Comparison of ENCODE assay signal across 11 mouse cellular contexts in genomic region chr6:136887854-136888253, GRCm38 (mm10). TPM values are rescaled to one million over a fixed set of nuclear protein-coding genes. Genes with fewer than 3 reads are reported as not detected.
A peak's percentile ranks its signal among the peaks of the same experiment; 100 is the strongest.
DNase-seq lines count a peak whose midpoint lies in the region; ATAC-seq and TF ChIP-seq lines count a peak whose summit lies in the region.
"Had no signal": no experiment of that assay in that cellular context is flagged by ENCODE, and none has a peak within 500 bp of the region (broad histone marks: within the 10 kb centered on the region; RNA-seq: fewer than 3 reads in every experiment).

No protein-coding gene starts in this region.

- peak overlapping the region; percentile 48 for H3K27ac ChIP-seq in liver, adult 2 months (replicated peaks; ENCODE audit: insufficient read depth, low read depth, low read length)
- no peak overlapping the region for H3K27ac ChIP-seq in liver, embryonic 12.5 days
- H3K27ac ChIP-seq in heart, embryonic 13.5 days (replicated peaks) = peak overlapping the region; percentile 79
- H3K27ac ChIP-seq in stomach, postnatal 0 days (replicated peaks) = peak overlapping the region; percentile 50; the same call in 1 of the 2 replicates
- H3K27ac ChIP-seq: embryonic facial prominence, embryonic 10.5 days; midbrain, embryonic 12.5 days had no signal

- no peaks in the 10 kb centered on the region for H3K36me3 ChIP-seq in liver, adult 2 months (ENCODE audit: control insufficient read depth, insufficient read depth, low read length)
- no peaks in the 10 kb centered on the region for H3K36me3 ChIP-seq in liver, embryonic 12.5 days
- H3K36me3 ChIP-seq in heart, embryonic 13.5 days = no peaks in the 10 kb centered on the region
- no peaks in the 10 kb centered on the region for H3K36me3 ChIP-seq in stomach, postnatal 0 days (ENCODE audit: control insufficient read depth, insufficient read depth, low read length)
- H3K36me3 ChIP-seq: embryonic facial prominence, embryonic 10.5 days; midbrain, embryonic 12.5 days had no signal

- H3K4me3 ChIP-seq in liver, adult 2 months (ENCODE audit: insufficient read depth, low read depth, low read length) = no peak overlapping the region
- no peak overlapping the region for H3K4me3 ChIP-seq in liver, embryonic 12.5 days
- no peak overlapping the region for H3K4me3 ChIP-seq in heart, embryonic 13.5 days
- H3K4me3 ChIP-seq in stomach, postnatal 0 days (ENCODE audit: low read depth, low read length) = no peak overlapping the region
- H3K4me3 ChIP-seq: embryonic facial prominence, embryonic 10.5 days; midbrain, embryonic 12.5 days had no signal

- ATAC-seq in liver, embryonic 12.5 days = no peak
- peak; percentile 71; the same call in 1 of the 2 replicates for ATAC-seq in heart, embryonic 13.5 days (ENCODE audit: extremely low read depth, insufficient number of reproducible peaks, low FRiP score, low TSS enrichment)
- ATAC-seq in stomach, postnatal 0 days (ENCODE audit: low FRiP score, low TSS enrichment) = peak; percentile 71; the same call in 1 of the 2 replicates

- no peak for TF ChIP-seq CTCF in liver, adult 2 months (IDR thresholded peaks at IDR 0.05; ENCODE audit: low read depth, low read length)
- TF ChIP-seq CTCF in stomach, postnatal 0 days (IDR thresholded peaks at IDR 0.05; ENCODE audit: low read depth) = no peak

- no peak for TF ChIP-seq POLR2A in liver, adult 2 months (IDR thresholded peaks at IDR 0.05; ENCODE audit: extremely low read depth, insufficient read depth, low read length)

- H3K4me2 ChIP-seq in liver, embryonic 12.5 days = no peak overlapping the region
- H3K4me2 ChIP-seq in heart, embryonic 13.5 days = no peak overlapping the region
- H3K4me2 ChIP-seq in stomach, postnatal 0 days (replicated peaks; ENCODE audit: low read depth) = no peak overlapping the region
- H3K4me2 ChIP-seq: midbrain, embryonic 12.5 days had no signal

- no peak for TF ChIP-seq EP300 in stomach, postnatal 0 days (optimal IDR thresholded peaks at IDR 0.05)

- DNase-seq in liver, adult 2 months (ENCODE audit: extremely low read depth, low read depth, low spot score) = peak; percentile 32
- DNase-seq in kidney, postnatal 10 days = peak; percentile 78
- no peak for DNase-seq in stomach, postnatal 0 days (ENCODE audit: low spot score)
- DNase-seq in left cerebral cortex, adult 8-10 months (ENCODE audit: low spot score in 2 of 2) = no peak
- no peak for DNase-seq in cerebellum, adult 9-10 months
- DNase-seq in B cell, adult 2 months = no peak
- DNase-seq: right cerebral cortex, postnatal 4 days had no signal

- no peaks in the 10 kb centered on the region for H3K79me2 ChIP-seq in liver, adult 2 months (ENCODE audit: control insufficient read depth, insufficient read depth, low read length)

- H3K27me3 ChIP-seq in liver, adult 2 months (ENCODE audit: control insufficient read depth, insufficient read depth, low read length) = no peaks in the 10 kb centered on the region
- H3K27me3 ChIP-seq in liver, embryonic 12.5 days (replicated peaks) = no peaks in the 10 kb centered on the region
- no peaks in the 10 kb centered on the region for H3K27me3 ChIP-seq in heart, embryonic 13.5 days (replicated peaks)
- no peaks in the 10 kb centered on the region for H3K27me3 ChIP-seq in stomach, postnatal 0 days (ENCODE audit: control insufficient read depth, insufficient read depth, low read length)
- H3K27me3 ChIP-seq: midbrain, embryonic 12.5 days had no signal

- 61% methylated on average over 9 of the region's 9 CpGs for WGBS in liver, adult 2 months
- 67% methylated on average over 9 of the region's 9 CpGs for WGBS in liver, embryonic 12.5 days (ENCODE audit: insufficient replicate concordance)
- 25% methylated on average over 9 of the region's 9 CpGs for WGBS in heart, embryonic 13.5 days
- 28% methylated on average over 9 of the region's 9 CpGs for WGBS in stomach, postnatal 0 days

- no peak overlapping the region for H3K9ac ChIP-seq in liver, adult 2 months (ENCODE audit: low read depth, low read length)
- H3K9ac ChIP-seq in liver, embryonic 12.5 days = no peak overlapping the region
- no peak overlapping the region for H3K9ac ChIP-seq in heart, embryonic 13.5 days
- no peak overlapping the region for H3K9ac ChIP-seq in stomach, postnatal 0 days (ENCODE audit: low read length)
- H3K9ac ChIP-seq: midbrain, embryonic 12.5 days had no signal

- no peaks in the 10 kb centered on the region for H3K9me3 ChIP-seq in liver, embryonic 12.5 days (replicated peaks)
- no peaks in the 10 kb centered on the region for H3K9me3 ChIP-seq in heart, embryonic 13.5 days
- H3K9me3 ChIP-seq in stomach, postnatal 0 days (ENCODE audit: control insufficient read depth, low read length) = no peaks in the 10 kb centered on the region
- H3K9me3 ChIP-seq: embryonic facial prominence, embryonic 10.5 days; midbrain, embryonic 12.5 days had no signal

- no peaks in the 10 kb centered on the region for H3K4me1 ChIP-seq in liver, adult 2 months (ENCODE audit: control insufficient read depth, insufficient read depth, low read length)
- H3K4me1 ChIP-seq in liver, embryonic 12.5 days = peaks cover 9% of the 10 kb centered on the region
- peaks cover 29% of the 10 kb centered on the region for H3K4me1 ChIP-seq in heart, embryonic 13.5 days
- H3K4me1 ChIP-seq in stomach, postnatal 0 days (replicated peaks; ENCODE audit: control insufficient read depth, insufficient read depth) = 0 out of 2 replicates have a peak, but pooled peaks cover 2% of the 10 kb centered on the region
- H3K4me1 ChIP-seq: embryonic facial prominence, embryonic 10.5 days; midbrain, embryonic 12.5 days had no signal

RNA-seq across cellular contexts. Expression of gene Mgp, which starts 12.2 kb away (rescaled TPM):
- 10.0 and 10.9 TPM in 2 replicates for total RNA-seq in liver, adult 2 months (2014; rRNA removed)
- polyA plus RNA-seq in liver, adult 2 months (2012; rRNA removed) = 7.3 and 11.9 TPM in 2 replicates
- polyA plus RNA-seq in liver, embryonic 12.5 days (2016; fragmentation: Nextera tagmentation; extraction: Ambion mirVana) = 4.3 and 7.4 TPM in 2 replicates
- polyA plus RNA-seq in heart, embryonic 13.5 days (2015; fragmentation: Nextera tagmentation; extraction: Ambion mirVana) = 290 and 310 TPM in 2 replicates
- polyA plus RNA-seq in stomach, postnatal 0 days (2015; fragmentation: Nextera tagmentation; extraction: Ambion mirVana) = 392 and 473 TPM in 2 replicates
- 10 to 100 TPM; 34.0 to 50.1 (median 47.6) TPM for total RNA-seq in left cerebral cortex, adult 8-10 months (2022)

RNA-seq across cellular contexts. Expression of gene Art4, which starts 30.3 kb away (rescaled TPM):
- total RNA-seq in liver, adult 2 months (2014; rRNA removed) = 1.8 and 1.9 TPM in 2 replicates
- polyA plus RNA-seq in liver, adult 2 months (2012; rRNA removed) = 0.93 and 1.1 TPM in 2 replicates
- polyA plus RNA-seq in liver, embryonic 12.5 days (2016; fragmentation: Nextera tagmentation; extraction: Ambion mirVana) = 26.3 and 27.0 TPM in 2 replicates
- polyA plus RNA-seq in heart, embryonic 13.5 days (2015; fragmentation: Nextera tagmentation; extraction: Ambion mirVana) = 13.3 and 15.6 TPM in 2 replicates
- 3.2 and 3.3 TPM in 2 replicates for polyA plus RNA-seq in stomach, postnatal 0 days (2015; fragmentation: Nextera tagmentation; extraction: Ambion mirVana)
- not detected for total RNA-seq in left cerebral cortex, adult 8-10 months (2022)

RNA-seq across cellular contexts. Expression of gene Erp27, which starts 34.1 kb away (rescaled TPM):
- 0.40 and 1.8 TPM in 2 replicates for total RNA-seq in liver, adult 2 months (2014; rRNA removed)
- polyA plus RNA-seq in liver, adult 2 months (2012; rRNA removed) = 0.37 and 0.55 TPM in 2 replicates
- 0.27 and 0.43 TPM in 2 replicates for polyA plus RNA-seq in liver, embryonic 12.5 days (2016; fragmentation: Nextera tagmentation; extraction: Ambion mirVana)
- polyA plus RNA-seq in heart, embryonic 13.5 days (2015; fragmentation: Nextera tagmentation; extraction: Ambion mirVana) = 0.80 and 0.96 TPM in 2 replicates
- polyA plus RNA-seq in stomach, postnatal 0 days (2015; fragmentation: Nextera tagmentation; extraction: Ambion mirVana) = 0.65 and 1.0 TPM in 2 replicates
- total RNA-seq in left cerebral cortex, adult 8-10 months (2022) = not detected
- polyA plus RNA-seq: embryonic facial prominence, embryonic 10.5 days; midbrain, embryonic 12.5 days had no signal

RNA-seq across cellular contexts. Expression of gene Pde6h, which starts 35.8 kb away (rescaled TPM):
- total RNA-seq in liver, adult 2 months (2014; rRNA removed) = under 0.01 and 0.07 TPM in 2 replicates
- 0.05 TPM in 1 of 2 replicates, not detected in the other for polyA plus RNA-seq in liver, adult 2 months (2012; rRNA removed)
- not detected in 2 replicates for polyA plus RNA-seq in liver, embryonic 12.5 days (2016; fragmentation: Nextera tagmentation; extraction: Ambion mirVana)
- polyA plus RNA-seq in heart, embryonic 13.5 days (2015; fragmentation: Nextera tagmentation; extraction: Ambion mirVana) = 0.36 TPM in 1 of 2 replicates, not detected in the other
- polyA plus RNA-seq in stomach, postnatal 0 days (2015; fragmentation: Nextera tagmentation; extraction: Ambion mirVana) = 0.06 and 0.40 TPM in 2 replicates
- 1 to 10 TPM in 2 of 4 experiments, under 1 TPM in 2; 0.44 to 3.0 (median 1.1) TPM for total RNA-seq in left cerebral cortex, adult 8-10 months (2022)
- polyA plus RNA-seq: embryonic facial prominence, embryonic 10.5 days; midbrain, embryonic 12.5 days had no signal

RNA-seq across cellular contexts. Expression of gene Smco3, which starts 52.6 kb away (rescaled TPM):
- 0.07 TPM in 1 of 2 replicates, not detected in the other for total RNA-seq in liver, adult 2 months (2014; rRNA removed)
- polyA plus RNA-seq in liver, adult 2 months (2012; rRNA removed) = not detected in 2 replicates
- not detected in 2 replicates for polyA plus RNA-seq in liver, embryonic 12.5 days (2016; fragmentation: Nextera tagmentation; extraction: Ambion mirVana)
- polyA plus RNA-seq in heart, embryonic 13.5 days (2015; fragmentation: Nextera tagmentation; extraction: Ambion mirVana) = 0.20 TPM in 1 of 2 replicates, not detected in the other
- polyA plus RNA-seq in stomach, postnatal 0 days (2015; fragmentation: Nextera tagmentation; extraction: Ambion mirVana) = 0.56 and 0.63 TPM in 2 replicates
- total RNA-seq in left cerebral cortex, adult 8-10 months (2022) = 1 to 10 TPM; 5.2 to 8.0 (median 7.4) TPM
- polyA plus RNA-seq: embryonic facial prominence, embryonic 10.5 days had no signal

Comparison
In these comparisons a context has a peak if more than half of its experiments do, and no peak if none do; other contexts are left out.
1. DNase-seq: peak in liver, adult 2 months (single experiment) and kidney, postnatal 10 days (single experiment); none in stomach, postnatal 0 days (single experiment), left cerebral cortex, adult 8-10 months (0 of 2), cerebellum, adult 9-10 months (single experiment) and B cell, adult 2 months (0 of 2).
2. RNA of gene Mgp, which starts 12.2 kb away (polyA plus RNA-seq): 392 to 473 TPM in stomach, postnatal 0 days and 290 to 310 TPM in heart, embryonic 13.5 days; 7.3 to 11.9 TPM in liver, adult 2 months and 4.3 to 7.4 TPM in liver, embryonic 12.5 days; every median in the first group is over 10 times any median in the second.